Mouse (Mus musculus): ENCODE data around the gene Xk. TPM values are rescaled to one million over a fixed set of nuclear protein-coding genes. Genes with fewer than 3 reads are reported as not detected.
A peak's percentile ranks its signal among the peaks of the same experiment; 100 is the strongest.
"Not testable (repeated sequence)": the region's sequence is repeated elsewhere in the genome, so short reads cannot be mapped to it uniquely, and the experiment has no call there.

Xk gene
- total RNA-seq, 2 experiments from 2014 or later: 14.4 to 15.2 TPM

GRCm38 (mm10) chrX:9303455-9303854 is 30.9 kb downstream of the Xk start:
- DNase-seq (ENCODE audit: low spot score in 2 of 2): no peak

DNA sequence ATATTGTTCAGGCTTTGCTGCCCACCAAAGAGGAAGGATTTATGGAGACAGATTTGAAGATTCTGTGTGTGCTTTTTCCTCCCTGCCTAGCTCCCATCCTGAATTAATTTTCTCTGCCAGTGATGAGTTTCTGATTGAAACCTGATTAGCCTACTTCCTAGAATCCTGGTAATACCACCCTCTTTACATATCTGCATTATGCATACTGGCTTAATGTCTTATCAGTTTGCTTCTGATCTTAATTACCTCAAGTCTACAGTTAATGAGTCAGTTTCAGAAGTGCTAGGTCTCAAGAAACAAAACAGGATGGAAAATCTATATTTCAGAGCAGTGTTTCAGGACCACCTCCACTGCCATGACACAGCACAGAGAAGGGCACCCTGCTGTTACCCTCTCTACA is 43.9 kb downstream of the Xk start:
- DNase-seq (ENCODE audit: low spot score in 2 of 2): not testable (repeated sequence)

GRCm38 (mm10) chrX:9327954-9328353 is 55.4 kb downstream of the Xk start:
- not testable (repeated sequence) for DNase-seq (ENCODE audit: low spot score in 2 of 2)

GRCm38 (mm10) chrX:9332366-9332962 is 59.9 kb downstream of the Xk start:
- not testable (repeated sequence) for DNase-seq (ENCODE audit: low spot score in 2 of 2)

DNA sequence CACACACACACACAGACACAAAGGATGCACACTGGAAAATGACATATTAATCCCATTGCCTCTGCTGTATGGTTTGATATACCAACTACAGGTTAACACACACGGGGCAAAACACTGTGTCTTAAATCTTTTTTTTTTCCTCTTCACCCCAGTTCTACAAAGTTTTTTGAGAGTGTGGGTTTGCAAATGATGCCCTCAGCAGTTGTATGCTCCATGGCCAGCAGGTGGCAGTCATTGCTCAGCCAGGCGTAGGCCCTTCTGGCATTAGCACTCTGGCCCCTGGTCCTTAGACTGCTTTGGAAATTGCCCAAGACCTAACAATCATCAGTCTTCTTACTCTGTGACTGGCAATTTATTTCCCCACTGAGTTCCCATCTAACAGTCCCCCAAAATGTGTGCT is 60.5 kb downstream of the Xk start:
- DNase-seq (ENCODE audit: low spot score in 2 of 2): peak; percentile 17 to 39

DNA sequence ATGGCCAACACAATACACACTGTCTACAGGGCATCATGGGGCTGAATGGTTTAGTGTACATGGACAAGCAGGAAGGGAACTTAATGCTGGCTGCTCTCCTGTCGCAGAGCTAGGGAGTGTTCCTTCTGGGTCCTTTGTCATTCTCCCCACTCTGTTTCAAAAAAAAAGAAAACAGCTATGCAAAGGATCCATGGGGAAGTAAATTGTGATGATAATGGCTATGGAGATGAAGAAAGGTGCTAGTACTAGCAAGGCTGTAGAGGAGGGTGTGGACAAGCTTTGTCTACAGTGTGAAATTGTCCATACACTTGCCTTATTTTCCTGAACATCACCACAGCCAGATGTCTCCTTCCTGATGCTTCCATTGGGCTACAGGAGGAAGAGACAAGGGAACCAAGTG is 62.4 kb downstream of the Xk start:
- DNase-seq (ENCODE audit: low spot score in 2 of 2): not testable (repeated sequence)

- DNase-seq (ENCODE audit: low spot score in 2 of 2): not testable (repeated sequence)
These were observed 77.8 kb downstream of the Xk start, which contains the start of gene H2al1k for GRCm38 (mm10) chrX:9350327-9350726. Gene H2al1k, plus strand, starts transcription at chrX:9350627.

Other genes with a start within 250 kb of the Xk start
- gene Fthl17e, start 239.3 kb upstream of the Xk start, total RNA-seq (2021): not detected
- gene Fthl17f, start 209.7 kb upstream of the Xk start, total RNA-seq (2021): not detected
- gene 4930402K13Rik, start 168.2 kb upstream of the Xk start, total RNA-seq (2021): not detected
- gene Lancl3, start 72.9 kb upstream of the Xk start, total RNA-seq (2021): 1 to 10 TPM; 7.2 to 7.4 TPM
- gene Gm14862, start 15.9 kb upstream of the Xk start, total RNA-seq (2021): not detected
- not detected for gene H2al1m, start 11.0 kb downstream of the Xk start, total RNA-seq (2021)
- gene H2al1k, start 77.9 kb downstream of the Xk start, total RNA-seq (2021): not detected
- gene Cybb, start 215.0 kb downstream of the Xk start, total RNA-seq (2021): 1 to 10 TPM in 1 of 2 experiments, under 1 TPM in 1; 0.77 to 1.6 TPM

Measured in left cerebral cortex, adult 18-20 months (tissue).